Mouse (Mus musculus) megakaryocyte, embryonic 14.5 days (primary cell): ENCODE results near the gene Col24a1.

Source experiments
- FLI1 ChIP-seq: IDR thresholded peaks from 2 replicates; pipeline ENCODE4 v1.6.1; 2012; ENCODE audit warnings: low read length, inconsistent platforms, mixed read lengths
- GATA1 ChIP-seq: IDR thresholded peaks from 3 replicates; pipeline ENCODE4 v1.6.1; 2012; ENCODE audit warnings: mixed read lengths, low read length, inconsistent platforms, borderline replicate concordance

DNA sequence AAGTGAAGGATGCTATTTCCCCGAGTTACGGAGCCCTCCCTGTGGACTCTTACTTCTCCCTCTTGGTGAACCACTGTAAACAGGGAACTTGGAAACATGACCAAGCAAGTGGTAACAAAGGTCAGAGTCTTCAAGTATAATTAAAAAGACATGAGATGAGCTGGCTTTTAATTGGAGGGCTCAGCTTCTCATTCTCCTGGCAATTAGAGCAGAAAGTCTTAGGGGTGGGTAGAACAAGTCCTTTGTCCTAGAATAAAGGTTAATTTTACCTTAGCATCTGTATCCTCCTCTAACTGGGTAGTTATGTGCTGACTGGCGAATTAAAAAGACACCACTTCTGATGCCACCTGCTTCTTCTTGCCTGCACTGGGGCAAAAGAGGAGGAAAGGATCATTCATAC lies 199.1 kb downstream of the Col24a1 start:
- TF ChIP-seq GATA1 (no peak), FLI1 (no peak)
